Mouse (Mus musculus) testis, adult 2 months (tissue): ENCODE measurements around the gene Lypd8. TPM values are rescaled to one million over a fixed set of nuclear protein-coding genes. Genes with fewer than 3 reads are reported as not detected.

Experiments
- H3K27ac ChIP-seq: fragments of 200-500 bp; 2 replicates; pipeline ENCODE4 v1.5.1; 2012; ENCODE audit warnings: low read depth, low read length; ENCODE audit not compliant: control insufficient read depth, insufficient read depth
- H3K27me3 ChIP-seq: fragments of 200-500 bp; 2 replicates; pipeline ENCODE4 v1.6.1; 2012; ENCODE audit warnings: mild to moderate bottlenecking, low read length, moderate library complexity; ENCODE audit not compliant: control insufficient read depth, insufficient read depth
- H3K36me3 ChIP-seq: fragments of 200-500 bp; 2 replicates; pipeline ENCODE4 v1.6.1; 2012; ENCODE audit warnings: mild to moderate bottlenecking, low read length; ENCODE audit not compliant: control insufficient read depth, insufficient read depth
- H3K4me1 ChIP-seq: fragments of 200-500 bp; 2 replicates; pipeline ENCODE4 v1.6.1; 2012; ENCODE audit warnings: low read length; ENCODE audit not compliant: control insufficient read depth, insufficient read depth
- H3K4me3 ChIP-seq: fragments of 200-500 bp; 2 replicates; pipeline ENCODE4 v1.5.1; 2012; ENCODE audit warnings: low read depth, mild to moderate bottlenecking, low read length, moderate library complexity, mixed read lengths; ENCODE audit not compliant: control insufficient read depth
- CTCF ChIP-seq: fragments of 200-500 bp; IDR thresholded peaks from 2 replicates; pipeline ENCODE4 v1.5.1; 2012; ENCODE audit warnings: low read depth, mild to moderate bottlenecking, inconsistent platforms, low read length, moderate library complexity; ENCODE audit not compliant: control insufficient read depth, insufficient read depth, insufficient replicate concordance
- POLR2A ChIP-seq: fragments of 200-500 bp; IDR thresholded peaks from 2 replicates; pipeline ENCODE4 v1.6.1; 2012; ENCODE audit warnings: low read depth, mild to moderate bottlenecking, inconsistent platforms, low read length, moderate library complexity; ENCODE audit not compliant: control insufficient read depth
- polyA plus RNA-seq: library from polyadenylated mRNA; depleted of rRNA; stranded (reverse); fragments of >200 nt; gene quantifications from 2 replicates; pipeline ENCODE4 v1.2.3, GENCODE M21; 2012; rRNA removed

The Lypd8 gene
- polyA plus RNA-seq: 4.0 and 4.3 TPM in 2 replicates

- Histone ChIP-seq H3K4me1 (peaks cover 3% of the 10 kb centered on the region), H3K4me3 (no peak within 1 kb of the TSS), H3K27ac (no peak within 1 kb of the TSS), H3K27me3 (no peaks in the 10 kb centered on the region), H3K36me3 (no peaks in the 10 kb centered on the region)
- TF ChIP-seq CTCF: no peak
- no peak for TF ChIP-seq POLR2A
These were observed at the start of gene Lypd8 for GRCm38 (mm10) chr11:58378763-58379278. Gene Lypd8 (plus strand): TSS chr11:58379043.

- TF ChIP-seq CTCF: no peak
- no peak for TF ChIP-seq POLR2A
- H3K27ac ChIP-seq: peak overlapping the region; percentile 85
- no peaks in the 10 kb centered on the region; the same call in 1 of the 2 replicates for H3K36me3 ChIP-seq
These were observed 49.0 kb upstream of the Lypd8 start for GRCm38 (mm10) chr11:58329906-58330275.

GRCm38 (mm10) chr11:58330276-58331148 lies 48.3 kb upstream of the Lypd8 start, which contains the start of the genes Zfp672 and Sh3bp5l:
Gene Zfp672 (minus strand): TSS chr11:58330339.
Gene Sh3bp5l (plus strand): TSS chr11:58330724.
- no peak; the same call in none of the 2 replicates for TF ChIP-seq POLR2A
- TF ChIP-seq CTCF: no peak
- Histone ChIP-seq H3K4me1 (peaks cover 18% of the 10 kb centered on the region), H3K27me3 (no peaks in the 10 kb centered on the region), H3K36me3 (no peaks in the 10 kb centered on the region; the same call in 1 of the 2 replicates), H3K27ac (peak within 1 kb of the TSS; percentile 85), H3K4me3 (peak within 1 kb of the TSS; percentile 94)

More at GRCm38 (mm10) chr11:58329906-58330275, 49.0 kb upstream of the Lypd8 start:
- Histone ChIP-seq H3K4me1 (peaks cover 18% of the 10 kb centered on the region), H3K27me3 (no peaks in the 10 kb centered on the region), H3K4me3 (peak overlapping the region; percentile 94)

GRCm38 (mm10) chr11:58331149-58331495 lies 47.7 kb upstream of the Lypd8 start:
- Histone ChIP-seq H3K36me3 (no peaks in the 10 kb centered on the region; the same call in 1 of the 2 replicates), H3K4me1 (peaks cover 18% of the 10 kb centered on the region), H3K4me3 (peak overlapping the region; percentile 94), H3K27ac (no peak overlapping the region; the same call in 1 of the 2 replicates), H3K27me3 (no peaks in the 10 kb centered on the region)
- TF ChIP-seq CTCF (no peak), POLR2A (no peak)

- TF ChIP-seq CTCF: no peak
- TF ChIP-seq POLR2A: no peak
- no peaks in the 10 kb centered on the region for H3K27me3 ChIP-seq
- H3K4me1 ChIP-seq: peaks cover 18% of the 10 kb centered on the region
- no peak overlapping the region for H3K27ac ChIP-seq
- no peaks in the 10 kb centered on the region; the same call in 1 of the 2 replicates for H3K36me3 ChIP-seq
- H3K4me3 ChIP-seq: peak overlapping the region; percentile 94
These were observed 47.3 kb upstream of the Lypd8 start for GRCm38 (mm10) chr11:58331546-58331945.

GRCm38 (mm10) chr11:58334746-58335145 lies 44.1 kb upstream of the Lypd8 start:
- TF ChIP-seq CTCF (no peak), POLR2A (no peak)
- Histone ChIP-seq H3K4me3 (no peak overlapping the region), H3K27me3 (no peaks in the 10 kb centered on the region), H3K4me1 (peaks cover 14% of the 10 kb centered on the region), H3K36me3 (peaks cover 4% of the 10 kb centered on the region), H3K27ac (no peak overlapping the region)

- TF ChIP-seq POLR2A (no peak), CTCF (no peak)
- Histone ChIP-seq H3K4me3 (no peak overlapping the region), H3K36me3 (peaks cover 3% of the 10 kb centered on the region), H3K27ac (no peak overlapping the region), H3K27me3 (no peaks in the 10 kb centered on the region), H3K4me1 (no peaks in the 10 kb centered on the region)
These were observed 32.1 kb upstream of the Lypd8 start for GRCm38 (mm10) chr11:58346745-58347144.
